Mouse (Mus musculus): ENCODE data around the gene Gm11492. TPM values are rescaled to one million over a fixed set of nuclear protein-coding genes. Genes with fewer than 3 reads are reported as not detected.

Gm11492 gene
- total and polyA plus RNA-seq, 2 experiments from 2014 or later: not detected

GRCm38 (mm10) chr11:87555106-87555703 lies 11.2 kb upstream of the Gm11492 start:
- DNase-seq (ENCODE audit: low spot score): no peak
- H3K9ac ChIP-seq (replicated peaks; ENCODE audit: low read length, poor library complexity, severe bottlenecking): no peak overlapping the region
- no peaks in the 10 kb centered on the region for H3K36me3 ChIP-seq (ENCODE audit: insufficient read depth, low read length)
- no peaks in the 10 kb centered on the region for H3K4me1 ChIP-seq (ENCODE audit: insufficient read depth, low read length)
- H3K4me2 ChIP-seq (ENCODE audit: low read depth, low read length, poor library complexity, severe bottlenecking): no peak overlapping the region
- no peaks in the 10 kb centered on the region for H3K9me3 ChIP-seq (ENCODE audit: low read length)
- H3K27ac ChIP-seq (ENCODE audit: low read depth, low read length): no peak overlapping the region
- no peak overlapping the region for H3K4me3 ChIP-seq (ENCODE audit: low read depth, low read length)
- WGBS: 23% methylated on average over 2 of the region's 2 CpGs
- H3K27me3 ChIP-seq (ENCODE audit: insufficient read depth, low read length): no peaks in the 10 kb centered on the region
- TF ChIP-seq CTCF (IDR thresholded peaks at IDR 0.05): no peak
- ATAC-seq (ENCODE audit: low FRiP score): no peak

GRCm38 (mm10) chr11:87561208-87561607 lies 5.2 kb upstream of the Gm11492 start:
- 85% methylated on average over 6 of the region's 6 CpGs for WGBS
- H3K27me3 ChIP-seq (ENCODE audit: insufficient read depth, low read length): no peaks in the 10 kb centered on the region
- no peaks in the 10 kb centered on the region for H3K4me1 ChIP-seq (ENCODE audit: insufficient read depth, low read length)
- TF ChIP-seq CTCF (IDR thresholded peaks at IDR 0.05): no peak
- no peak overlapping the region for H3K27ac ChIP-seq (ENCODE audit: low read depth, low read length)
- no peak for DNase-seq (ENCODE audit: low spot score)
- no peak overlapping the region for H3K9ac ChIP-seq (replicated peaks; ENCODE audit: low read length, poor library complexity, severe bottlenecking)
- H3K4me2 ChIP-seq (ENCODE audit: low read depth, low read length, poor library complexity, severe bottlenecking): no peak overlapping the region
- no peaks in the 10 kb centered on the region for H3K9me3 ChIP-seq (ENCODE audit: low read length)
- H3K4me3 ChIP-seq (ENCODE audit: low read depth, low read length): no peak overlapping the region
- ATAC-seq (ENCODE audit: low FRiP score): no peak
- no peaks in the 10 kb centered on the region for H3K36me3 ChIP-seq (ENCODE audit: insufficient read depth, low read length)

GRCm38 (mm10) chr11:87568255-87568953 lies 2.0 kb downstream of the Gm11492 start, which contains the start of gene Sept4:
Gene Sept4, plus strand, starts transcription at chr11:87568903.
- Histone ChIP-seq H3K9me3 (ENCODE audit: low read length) (no peaks in the 10 kb centered on the region), H3K9ac (replicated peaks; ENCODE audit: low read length, poor library complexity, severe bottlenecking) (no peak within 1 kb of the TSS), H3K36me3 (ENCODE audit: insufficient read depth, low read length) (no peaks in the 10 kb centered on the region), H3K4me3 (ENCODE audit: low read depth, low read length) (no peak within 1 kb of the TSS), H3K4me2 (ENCODE audit: low read depth, low read length, poor library complexity, severe bottlenecking) (no peak within 1 kb of the TSS), H3K4me1 (ENCODE audit: insufficient read depth, low read length) (no peaks in the 10 kb centered on the region), H3K27me3 (ENCODE audit: insufficient read depth, low read length) (no peaks in the 10 kb centered on the region), H3K27ac (ENCODE audit: low read depth, low read length) (no peak within 1 kb of the TSS)
- 77% methylated on average over 7 of the region's 7 CpGs for WGBS
- DNase-seq (ENCODE audit: low spot score): no peak
- TF ChIP-seq CTCF (IDR thresholded peaks at IDR 0.05): no peak
- ATAC-seq (ENCODE audit: low FRiP score): no peak

DNA sequence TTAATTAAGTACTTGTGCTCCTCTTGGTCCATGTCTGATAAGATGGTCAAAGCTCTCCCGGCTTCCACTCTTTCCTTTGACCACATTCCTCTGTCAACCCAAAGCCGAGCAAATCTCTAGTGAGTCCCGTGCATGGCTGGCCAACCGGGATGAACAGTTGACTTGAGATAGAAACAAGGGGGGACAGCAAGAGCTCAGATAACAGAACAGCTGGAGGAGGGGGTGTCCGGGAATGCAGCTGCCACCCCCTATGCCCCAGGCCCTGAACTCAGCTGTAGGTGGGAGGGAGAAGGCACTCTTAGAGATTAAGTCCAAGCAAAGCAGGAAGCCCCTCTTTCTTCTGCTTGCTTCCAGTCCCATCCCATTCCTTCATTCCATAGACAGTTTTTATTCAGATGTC lies 4.3 kb downstream of the Gm11492 start:
- ATAC-seq (ENCODE audit: low FRiP score): no peak
- Histone ChIP-seq H3K27ac (ENCODE audit: low read depth, low read length) (no peak overlapping the region), H3K27me3 (ENCODE audit: insufficient read depth, low read length) (no peaks in the 10 kb centered on the region), H3K4me3 (ENCODE audit: low read depth, low read length) (no peak overlapping the region), H3K9me3 (ENCODE audit: low read length) (no peaks in the 10 kb centered on the region), H3K36me3 (ENCODE audit: insufficient read depth, low read length) (no peaks in the 10 kb centered on the region), H3K4me1 (ENCODE audit: insufficient read depth, low read length) (no peaks in the 10 kb centered on the region), H3K4me2 (ENCODE audit: low read depth, low read length, poor library complexity, severe bottlenecking) (no peak overlapping the region), H3K9ac (replicated peaks; ENCODE audit: low read length, poor library complexity, severe bottlenecking) (no peak overlapping the region)
- TF ChIP-seq CTCF (IDR thresholded peaks at IDR 0.05): no peak
- no peak for DNase-seq (ENCODE audit: low spot score)
- WGBS: 29% methylated on average over 5 of the region's 5 CpGs

DNA sequence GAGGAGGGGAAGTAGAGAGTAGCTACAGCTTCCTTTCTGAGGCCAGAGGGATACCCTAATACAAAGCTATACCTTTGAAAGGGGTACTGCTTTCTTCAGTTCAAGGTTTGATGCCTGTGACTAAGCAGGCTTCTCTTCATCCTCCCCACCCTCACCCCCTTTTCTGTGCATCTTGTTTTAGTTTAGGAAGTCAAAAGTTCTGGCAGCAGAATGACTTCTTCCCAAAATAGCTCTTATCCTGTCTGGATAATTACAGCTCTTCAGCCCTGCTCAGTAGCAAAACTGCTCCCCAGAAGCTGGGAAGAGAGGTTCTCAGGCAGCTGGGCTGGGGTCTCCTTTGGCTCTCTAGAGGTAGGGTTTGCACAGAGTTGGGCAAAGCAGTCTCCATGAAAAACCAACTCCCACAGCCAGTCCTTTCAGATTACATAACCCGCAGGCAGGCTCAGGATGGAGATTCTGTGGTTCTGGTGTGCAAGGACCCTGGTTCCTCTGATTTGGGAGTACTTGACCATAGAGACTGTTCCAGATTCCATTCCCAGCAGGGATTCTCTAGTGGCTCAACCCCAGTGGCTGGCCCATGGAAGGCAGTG lies 5.0 kb downstream of the Gm11492 start:
- H3K36me3 ChIP-seq (ENCODE audit: insufficient read depth, low read length): no peaks in the 10 kb centered on the region
- no peak for DNase-seq (ENCODE audit: low spot score)
- H3K9me3 ChIP-seq (ENCODE audit: low read length): no peaks in the 10 kb centered on the region
- no peak overlapping the region for H3K4me2 ChIP-seq (ENCODE audit: low read depth, low read length, poor library complexity, severe bottlenecking)
- no peaks in the 10 kb centered on the region for H3K27me3 ChIP-seq (ENCODE audit: insufficient read depth, low read length)
- ATAC-seq (ENCODE audit: low FRiP score): no peak
- 93% methylated on average over 1 of the region's 1 CpGs for WGBS
- H3K9ac ChIP-seq (replicated peaks; ENCODE audit: low read length, poor library complexity, severe bottlenecking): no peak overlapping the region
- H3K27ac ChIP-seq (ENCODE audit: low read depth, low read length): no peak overlapping the region
- TF ChIP-seq CTCF (IDR thresholded peaks at IDR 0.05): no peak
- H3K4me1 ChIP-seq (ENCODE audit: insufficient read depth, low read length): no peaks in the 10 kb centered on the region
- H3K4me3 ChIP-seq (ENCODE audit: low read depth, low read length): no peak overlapping the region

GRCm38 (mm10) chr11:87573751-87574150 lies 7.3 kb downstream of the Gm11492 start:
- ATAC-seq (ENCODE audit: low FRiP score) (no peak), DNase-seq (ENCODE audit: low spot score) (peak; percentile 37)
- Histone ChIP-seq H3K27me3 (ENCODE audit: insufficient read depth, low read length) (no peaks in the 10 kb centered on the region), H3K4me1 (ENCODE audit: insufficient read depth, low read length) (peaks cover 2% of the 10 kb centered on the region; the same call in 1 of the 2 replicates), H3K4me2 (ENCODE audit: low read depth, low read length, poor library complexity, severe bottlenecking) (no peak overlapping the region), H3K9me3 (ENCODE audit: low read length) (no peaks in the 10 kb centered on the region), H3K9ac (replicated peaks; ENCODE audit: low read length, poor library complexity, severe bottlenecking) (no peak overlapping the region), H3K36me3 (ENCODE audit: insufficient read depth, low read length) (no peaks in the 10 kb centered on the region), H3K27ac (ENCODE audit: low read depth, low read length) (no peak overlapping the region), H3K4me3 (ENCODE audit: low read depth, low read length) (no peak overlapping the region)
- TF ChIP-seq CTCF (IDR thresholded peaks at IDR 0.05): no peak
- WGBS: 77% methylated on average over 7 of the region's 7 CpGs
